Mouse (Mus musculus) hindbrain, postnatal 0 days (tissue): ENCODE measurements around the gene Dnah2. TPM values are rescaled to one million over a fixed set of nuclear protein-coding genes. Genes with fewer than 3 reads are reported as not detected.
"Not testable (repeated sequence)": the region's sequence is repeated elsewhere in the genome, so short reads cannot be mapped to it uniquely, and the experiment has no call there.

Source experiments
- ATAC-seq: fragments of 200-750 bp; cut with Nextera tagmentation; 2 replicates; pipeline ENCODE4 v1.8.0; 2017; ENCODE audit warnings: mild to moderate bottlenecking, moderate TSS enrichment, moderate library complexity
- DNase-seq: peaks from one replicate; pipeline ENCODE4 v3.0.0-alpha.2; 2015; ENCODE audit warnings: low spot score
- H3K27ac ChIP-seq: fragments of 300-500 bp; sonication (generic); 2 replicates; pipeline ENCODE4 v1.5.1; 2014; ENCODE audit warnings: mild to moderate bottlenecking
- H3K27me3 ChIP-seq: fragments of 300-500 bp; sonication (generic); 2 replicates; pipeline ENCODE4 v1.6.1; 2014; ENCODE audit warnings: low read length, mixed read lengths; ENCODE audit not compliant: insufficient read depth
- H3K36me3 ChIP-seq: fragments of 300-500 bp; sonication (generic); 2 replicates; pipeline ENCODE4 v1.6.1; 2014; ENCODE audit warnings: low read length, mixed read lengths; ENCODE audit not compliant: insufficient read depth
- H3K4me1 ChIP-seq: fragments of 300-500 bp; sonication (generic); 2 replicates; pipeline ENCODE4 v1.6.1; 2014; ENCODE audit warnings: antibody characterized with exemption, low read length, mixed read lengths; ENCODE audit not compliant: insufficient read depth
- H3K4me2 ChIP-seq: fragments of 300-500 bp; sonication (generic); 2 replicates; pipeline ENCODE4 v1.6.1; 2014; ENCODE audit warnings: low read depth, mild to moderate bottlenecking, low read length, moderate library complexity, mixed read lengths
- H3K4me3 ChIP-seq: fragments of 300-500 bp; sonication (generic); 2 replicates; pipeline ENCODE4 v1.5.1; 2014; ENCODE audit warnings: low read length
- H3K9ac ChIP-seq: fragments of 300-500 bp; sonication (generic); replicated peaks from 2 replicates; pipeline ENCODE4 v1.6.1; 2014; ENCODE audit warnings: mild to moderate bottlenecking, low read length, moderate library complexity, mixed read lengths
- H3K9me3 ChIP-seq: fragments of 300-500 bp; sonication (generic); 2 replicates; pipeline ENCODE4 v1.6.1; 2016; ENCODE audit warnings: low read length, mixed read lengths
- CTCF ChIP-seq: IDR thresholded peaks from 2 replicates; pipeline ENCODE4 v1.5.1; 2016; ENCODE audit warnings: antibody characterized with exemption, control low read depth, low read depth
- WGBS: fragments of 180-500 bp; shearing (Covaris S2); extraction: QIAGEN DNeasy Blood & Tissue Kit; methylation state at CpG from one replicate; pipeline ENCODE4 v1.1.7; 2014; 5-methylcytosine and 5-hydroxymethylcytosine counted together
- polyA plus RNA-seq: library from polyadenylated mRNA; unstranded; fragments of >200 nt; fragmentation: Nextera tagmentation; extraction: Ambion mirVana; gene quantifications from 2 replicates; pipeline ENCODE4 v1.2.1, GENCODE M21; 2015
- total RNA-seq: library from RNA; depleted of rRNA; stranded (reverse); fragments of >200 nt; gene quantifications from 2 replicates; pipeline ENCODE4 v1.2.3, GENCODE M21; 2014

Dnah2 gene
- total and polyA plus RNA-seq, 2 experiments from 2014 or later: 2.0 to 3.9 TPM

DNA sequence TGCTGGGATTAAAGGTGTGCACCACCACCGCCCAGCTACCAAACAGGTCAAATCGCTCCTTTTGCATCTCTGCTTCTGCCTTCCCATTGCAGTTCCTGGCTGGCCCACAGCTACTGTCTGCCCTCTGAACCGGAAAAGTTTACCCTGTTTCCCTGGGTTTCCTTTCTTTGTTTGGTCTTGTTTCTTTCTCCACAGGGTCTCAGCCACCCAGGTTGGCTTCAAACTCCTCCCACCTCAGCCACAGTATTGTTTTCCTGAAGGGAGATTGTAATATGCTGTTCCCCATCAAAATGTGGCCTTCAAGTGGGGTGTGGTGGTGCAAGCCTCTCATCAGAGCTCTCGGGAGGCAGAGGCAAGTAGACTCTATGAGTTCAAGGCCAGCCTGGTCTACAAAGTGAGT, 2.4 kb upstream of the Dnah2 start:
- H3K4me1 ChIP-seq: peaks cover 26% of the 10 kb centered on the region
- WGBS: 42% methylated on average over 4 of the region's 4 CpGs

GRCm38 (mm10) chr11:69547071-69547470, 1.8 kb downstream of the Dnah2 start:
- H3K36me3 ChIP-seq: no peaks in the 10 kb centered on the region
- TF ChIP-seq CTCF: peak; percentile 60
- peak overlapping the region; percentile 85 for H3K27ac ChIP-seq
- DNase-seq: no peak
- H3K9me3 ChIP-seq: no peaks in the 10 kb centered on the region
- peak overlapping the region; percentile 51 for H3K9ac ChIP-seq
- H3K4me3 ChIP-seq: peak overlapping the region; percentile 50
- peak overlapping the region; percentile 72 for H3K4me2 ChIP-seq
- H3K4me1 ChIP-seq: peaks cover 18% of the 10 kb centered on the region
- no peaks in the 10 kb centered on the region for H3K27me3 ChIP-seq
- peak; percentile 46; the same call in 1 of the 2 replicates for ATAC-seq
- 4% methylated on average over 15 of the region's 15 CpGs for WGBS

More for the DNA sequence above, 2.4 kb upstream of the Dnah2 start:
- Histone ChIP-seq H3K9ac (no peak overlapping the region), H3K4me3 (no peak overlapping the region), H3K9me3 (no peaks in the 10 kb centered on the region), H3K4me2 (no peak overlapping the region), H3K27ac (no peak overlapping the region), H3K36me3 (no peaks in the 10 kb centered on the region), H3K27me3 (no peaks in the 10 kb centered on the region)
- ATAC-seq (no peak), DNase-seq (no peak)
- no peak for TF ChIP-seq CTCF

- ATAC-seq (peak; percentile 84), DNase-seq (peak; percentile 95)
- peaks cover 18% of the 10 kb centered on the region for H3K4me1 ChIP-seq
- whole genome bisulfite sequencing: under 1% methylated on average over 44 of the region's 44 CpGs
- H3K27ac ChIP-seq: peak overlapping the region; percentile 85
- H3K4me3 ChIP-seq: peak overlapping the region; percentile 50
- no peaks in the 10 kb centered on the region for H3K36me3 ChIP-seq
- H3K4me2 ChIP-seq: peak overlapping the region; percentile 72
- no peaks in the 10 kb centered on the region for H3K27me3 ChIP-seq
- no peaks in the 10 kb centered on the region for H3K9me3 ChIP-seq
- TF ChIP-seq CTCF: peak; percentile 71
- H3K9ac ChIP-seq: peak overlapping the region; percentile 51
These were observed 2.4 kb downstream of the Dnah2 start for GRCm38 (mm10) chr11:69546423-69547053.

GRCm38 (mm10) chr11:69545957-69546356, 3.0 kb downstream of the Dnah2 start:
- Histone ChIP-seq H3K36me3 (no peaks in the 10 kb centered on the region), H3K4me1 (peaks cover 18% of the 10 kb centered on the region), H3K27me3 (no peaks in the 10 kb centered on the region), H3K9me3 (no peaks in the 10 kb centered on the region), H3K4me3 (peak overlapping the region; percentile 50), H3K4me2 (peak overlapping the region; percentile 72), H3K27ac (peak overlapping the region; percentile 85), H3K9ac (peak overlapping the region; percentile 51)
- WGBS: 13% methylated on average over 7 of the region's 7 CpGs
- TF ChIP-seq CTCF: peak; percentile 33; the same call in 1 of the 2 replicates
- ATAC-seq: peak; percentile 37
- DNase-seq: peak; percentile 22

DNA sequence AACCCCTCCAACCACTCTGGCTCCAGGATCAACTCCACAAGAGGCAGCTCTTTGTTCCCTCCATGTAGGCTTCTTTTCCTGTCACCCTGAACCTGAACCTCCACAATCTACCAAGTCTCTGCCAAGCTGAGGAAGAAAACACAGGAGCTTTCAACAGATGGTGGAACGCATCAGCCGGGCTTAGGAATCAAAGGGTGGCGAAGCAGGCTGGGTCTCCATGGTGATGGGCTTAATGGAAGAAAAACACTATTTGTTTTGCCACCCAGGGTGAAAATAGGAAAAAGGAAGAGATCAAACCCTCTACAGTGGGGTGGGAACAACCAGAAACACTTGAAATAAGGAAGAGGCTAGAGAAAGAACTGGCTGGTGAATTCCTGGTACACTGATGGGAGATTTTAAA, 5.3 kb downstream of the Dnah2 start:
- ATAC-seq: no peak
- H3K9ac ChIP-seq: peak overlapping the region; percentile 14; the same call in 1 of the 2 replicates
- WGBS: 7% methylated on average over 3 of the region's 3 CpGs
- H3K36me3 ChIP-seq: no peaks in the 10 kb centered on the region
- H3K4me3 ChIP-seq: no peak overlapping the region
- TF ChIP-seq CTCF: no peak
- H3K27ac ChIP-seq: peak overlapping the region; percentile 37; the same call in 1 of the 2 replicates
- no peaks in the 10 kb centered on the region for H3K9me3 ChIP-seq
- 0 out of 2 replicates have a peak overlapping the region, but pooled peaks have one; percentile 8 for H3K4me2 ChIP-seq
- peaks cover 18% of the 10 kb centered on the region for H3K4me1 ChIP-seq
- peak; percentile 45 for DNase-seq
- H3K27me3 ChIP-seq: no peaks in the 10 kb centered on the region

- not testable (repeated sequence) for H3K9me3 ChIP-seq, H3K4me2 ChIP-seq, H3K4me1 ChIP-seq, H3K36me3 ChIP-seq, H3K27me3 ChIP-seq, H3K27ac ChIP-seq, H3K9ac ChIP-seq, ATAC-seq, H3K4me3 ChIP-seq, DNase-seq
- WGBS: 65% methylated on average over 1 of the region's 3 CpGs
These were observed 7.2 kb downstream of the Dnah2 start for GRCm38 (mm10) chr11:69541741-69542140.

- DNase-seq (no peak), ATAC-seq (no peak)
- Histone ChIP-seq H3K27me3 (no peaks in the 10 kb centered on the region), H3K4me3 (no peak overlapping the region), H3K36me3 (no peaks in the 10 kb centered on the region), H3K9me3 (no peaks in the 10 kb centered on the region), H3K4me1 (peaks cover 10% of the 10 kb centered on the region; the same call in 1 of the 2 replicates), H3K4me2 (no peak overlapping the region), H3K27ac (no peak overlapping the region), H3K9ac (no peak overlapping the region)
- WGBS: 93% methylated on average over 2 of the region's 2 CpGs
- no peak for TF ChIP-seq CTCF
These were observed 8.2 kb downstream of the Dnah2 start for GRCm38 (mm10) chr11:69540700-69541099.
